Mouse (Mus musculus): ENCODE data around the gene Abhd17c. TPM values are rescaled to one million over a fixed set of nuclear protein-coding genes. Genes with fewer than 3 reads are reported as not detected.

Abhd17c gene
- polyA plus RNA-seq, 1 experiment from 2014 or later, result 36.4 TPM

- 32% methylated on average over 4 of the region's 4 CpGs for WGBS (ENCODE audit: insufficient replicate concordance)
- Histone ChIP-seq H3K27ac (ENCODE audit: low read depth) (no peak overlapping the region), H3K4me1 (ENCODE audit: insufficient read depth) (peaks cover 16% of the 10 kb centered on the region), H3K4me3 (ENCODE audit: low read depth, low read length) (no peak overlapping the region), H3K4me2 (ENCODE audit: low read depth, low read length) (no peak overlapping the region), H3K9me3 (ENCODE audit: low read length) (no peaks in the 10 kb centered on the region), H3K36me3 (replicated peaks; ENCODE audit: insufficient read depth, low read length) (no peaks in the 10 kb centered on the region), H3K27me3 (ENCODE audit: insufficient read depth, low read length) (no peaks in the 10 kb centered on the region), H3K9ac (replicated peaks) (no peak overlapping the region)
- no peak for ATAC-seq
- DNase-seq, result no peak
- TF ChIP-seq EP300 (IDR thresholded peaks at IDR 0.05; ENCODE audit: low read depth), result no peak
- TF ChIP-seq CTCF (IDR thresholded peaks at IDR 0.05; ENCODE audit: low read depth), result no peak
Observed at GRCm38 (mm10) chr7:84163585-84163984, 11.9 kb upstream of the Abhd17c start.

GRCm38 (mm10) chr7:84159414-84159813 is 7.7 kb upstream of the Abhd17c start:
- no peak overlapping the region for H3K27ac ChIP-seq (ENCODE audit: low read depth)
- H3K4me3 ChIP-seq (ENCODE audit: low read depth, low read length), result no peak overlapping the region
- no peak overlapping the region for H3K4me2 ChIP-seq (ENCODE audit: low read depth, low read length)
- 67% methylated on average over 2 of the region's 2 CpGs for WGBS (ENCODE audit: insufficient replicate concordance)
- H3K9me3 ChIP-seq (ENCODE audit: low read length), result no peaks in the 10 kb centered on the region
- no peaks in the 10 kb centered on the region for H3K27me3 ChIP-seq (ENCODE audit: insufficient read depth, low read length)
- peaks cover 4% of the 10 kb centered on the region for H3K4me1 ChIP-seq (ENCODE audit: insufficient read depth)
- TF ChIP-seq CTCF (IDR thresholded peaks at IDR 0.05; ENCODE audit: low read depth), result no peak
- TF ChIP-seq EP300 (IDR thresholded peaks at IDR 0.05; ENCODE audit: low read depth), result no peak
- no peak for ATAC-seq
- H3K9ac ChIP-seq (replicated peaks), result no peak overlapping the region
- DNase-seq, result no peak
- H3K36me3 ChIP-seq (replicated peaks; ENCODE audit: insufficient read depth, low read length), result no peaks in the 10 kb centered on the region

- no peaks in the 10 kb centered on the region for H3K27me3 ChIP-seq (ENCODE audit: insufficient read depth, low read length)
- H3K9ac ChIP-seq (replicated peaks), result no peak overlapping the region
- H3K36me3 ChIP-seq (replicated peaks; ENCODE audit: insufficient read depth, low read length), result no peaks in the 10 kb centered on the region
- WGBS (ENCODE audit: insufficient replicate concordance), result 80% methylated on average over 4 of the region's 4 CpGs
- H3K4me1 ChIP-seq (ENCODE audit: insufficient read depth), result peaks cover 21% of the 10 kb centered on the region; the same call in 1 of the 2 replicates
- no peak for TF ChIP-seq EP300 (IDR thresholded peaks at IDR 0.05; ENCODE audit: low read depth)
- no peak for TF ChIP-seq CTCF (IDR thresholded peaks at IDR 0.05; ENCODE audit: low read depth)
- no peak overlapping the region for H3K27ac ChIP-seq (ENCODE audit: low read depth)
- no peaks in the 10 kb centered on the region for H3K9me3 ChIP-seq (ENCODE audit: low read length)
- DNase-seq (no peak), ATAC-seq (no peak)
- H3K4me2 ChIP-seq (ENCODE audit: low read depth, low read length), result no peak overlapping the region
- no peak overlapping the region for H3K4me3 ChIP-seq (ENCODE audit: low read depth, low read length)
Observed at GRCm38 (mm10) chr7:84153821-84154220, 2.1 kb upstream of the Abhd17c start.

- peaks cover 30% of the 10 kb centered on the region for H3K4me1 ChIP-seq (ENCODE audit: insufficient read depth)
- peak overlapping the region; percentile 88; the same call in 1 of the 2 replicates for H3K4me2 ChIP-seq (ENCODE audit: low read depth, low read length)
- WGBS (ENCODE audit: insufficient replicate concordance), result 66% methylated on average over 4 of the region's 4 CpGs
- no peak overlapping the region for H3K4me3 ChIP-seq (ENCODE audit: low read depth, low read length)
- no peaks in the 10 kb centered on the region for H3K9me3 ChIP-seq (ENCODE audit: low read length)
- H3K36me3 ChIP-seq (replicated peaks; ENCODE audit: insufficient read depth, low read length), result no peaks in the 10 kb centered on the region
- no peaks in the 10 kb centered on the region for H3K27me3 ChIP-seq (ENCODE audit: insufficient read depth, low read length)
- no peak for DNase-seq
- peak overlapping the region; percentile 69 for H3K27ac ChIP-seq (ENCODE audit: low read depth)
- no peak overlapping the region for H3K9ac ChIP-seq (replicated peaks)
- no peak for ATAC-seq
- 0 out of 2 replicates have a peak, but pooled peaks have one; percentile 24 for TF ChIP-seq EP300 (IDR thresholded peaks at IDR 0.05; ENCODE audit: low read depth)
- TF ChIP-seq CTCF (IDR thresholded peaks at IDR 0.05; ENCODE audit: low read depth), result no peak
Observed at GRCm38 (mm10) chr7:84152821-84153220, 1.1 kb upstream of the Abhd17c start.

GRCm38 (mm10) chr7:84152374-84152773 is 681 bp upstream of the Abhd17c start:
- Histone ChIP-seq H3K27me3 (ENCODE audit: insufficient read depth, low read length) (no peaks in the 10 kb centered on the region), H3K36me3 (replicated peaks; ENCODE audit: insufficient read depth, low read length) (no peaks in the 10 kb centered on the region), H3K27ac (ENCODE audit: low read depth) (peak overlapping the region; percentile 69), H3K4me3 (ENCODE audit: low read depth, low read length) (peak overlapping the region; percentile 82), H3K4me2 (ENCODE audit: low read depth, low read length) (peak overlapping the region; percentile 88), H3K4me1 (ENCODE audit: insufficient read depth) (peaks cover 31% of the 10 kb centered on the region), H3K9me3 (ENCODE audit: low read length) (no peaks in the 10 kb centered on the region), H3K9ac (replicated peaks) (no peak overlapping the region)
- DNase-seq (peak; percentile 22), ATAC-seq (peak; percentile 32)
- WGBS (ENCODE audit: insufficient replicate concordance), result 59% methylated on average over 6 of the region's 6 CpGs
- TF ChIP-seq CTCF (IDR thresholded peaks at IDR 0.05; ENCODE audit: low read depth), result no peak

- H3K4me1 ChIP-seq (ENCODE audit: insufficient read depth), result peaks cover 35% of the 10 kb centered on the region
- under 1% methylated on average over 40 of the region's 55 CpGs for WGBS (ENCODE audit: insufficient replicate concordance)
- no peaks in the 10 kb centered on the region for H3K9me3 ChIP-seq (ENCODE audit: low read length)
- peak overlapping the region; percentile 82 for H3K9ac ChIP-seq (replicated peaks)
- no peaks in the 10 kb centered on the region for H3K27me3 ChIP-seq (ENCODE audit: insufficient read depth, low read length)
- peak overlapping the region; percentile 87 for H3K27ac ChIP-seq (ENCODE audit: low read depth)
- no peaks in the 10 kb centered on the region for H3K36me3 ChIP-seq (replicated peaks; ENCODE audit: insufficient read depth, low read length)
- peak; percentile 92 for ATAC-seq
- peak; percentile 96 for DNase-seq
- TF ChIP-seq EP300 (IDR thresholded peaks at IDR 0.05; ENCODE audit: low read depth) (no peak), CTCF (IDR thresholded peaks at IDR 0.05; ENCODE audit: low read depth) (0 out of 2 replicates have a peak, but pooled peaks have one; percentile 5)
- H3K4me3 ChIP-seq (ENCODE audit: low read depth, low read length), result peak overlapping the region; percentile 82
- H3K4me2 ChIP-seq (ENCODE audit: low read depth, low read length), result peak overlapping the region; percentile 88
Observed at GRCm38 (mm10) chr7:84151960-84152334, 254 bp upstream of the Abhd17c start.

Data from liver, postnatal 0 days (tissue).